Mouse (Mus musculus): ENCODE measurements around the gene Homez. TPM values are rescaled to one million over a fixed set of nuclear protein-coding genes. Genes with fewer than 3 reads are reported as not detected.

Homez gene
- polyA plus RNA-seq (2015; fragmentation: Nextera tagmentation; extraction: Ambion mirVana): 7.2 and 8.8 TPM in 2 replicates

- no peak for DNase-seq (ENCODE audit: low spot score)
These were observed at the start of gene Homez for GRCm38 (mm10) chr14:54870861-54871260. TSS of gene Homez (minus strand) at chr14:54870961.

GRCm38 (mm10) chr14:54920076-54920685, 49.4 kb upstream of the Homez start:
- DNase-seq (ENCODE audit: low spot score): no peak

GRCm38 (mm10) chr14:54913343-54913742, 42.6 kb upstream of the Homez start:
- DNase-seq (ENCODE audit: low spot score): no peak

GRCm38 (mm10) chr14:54912886-54913285, 42.1 kb upstream of the Homez start, which contains the start of gene Slc22a17:
TSS of gene Slc22a17 (minus strand) at chr14:54913132.
- peak; percentile 29 for DNase-seq (ENCODE audit: low spot score)

- DNase-seq (ENCODE audit: low spot score): peak; percentile 20
These were observed 41.5 kb upstream of the Homez start for GRCm38 (mm10) chr14:54912109-54912850.

GRCm38 (mm10) chr14:54908682-54909081, 37.9 kb upstream of the Homez start:
- no peak for DNase-seq (ENCODE audit: low spot score)

- DNase-seq (ENCODE audit: low spot score): no peak
These were observed 32.9 kb upstream of the Homez start for GRCm38 (mm10) chr14:54903641-54904040.

- peak; percentile 76 for DNase-seq (ENCODE audit: low spot score)
These were observed 29.6 kb upstream of the Homez start for GRCm38 (mm10) chr14:54900383-54900782.

GRCm38 (mm10) chr14:54897445-54897844, 26.7 kb upstream of the Homez start:
- DNase-seq (ENCODE audit: low spot score): no peak

GRCm38 (mm10) chr14:54894296-54895151, 23.8 kb upstream of the Homez start:
- peak; percentile 14 for DNase-seq (ENCODE audit: low spot score)

- DNase-seq (ENCODE audit: low spot score): peak; percentile 99
These were observed 23.0 kb upstream of the Homez start for GRCm38 (mm10) chr14:54893651-54894181.

- no peak for DNase-seq (ENCODE audit: low spot score)
These were observed 21.4 kb upstream of the Homez start, which contains the start of gene Pabpn1 for GRCm38 (mm10) chr14:54892200-54892599. TSS of gene Pabpn1 (plus strand) at chr14:54892500.

- no peak for DNase-seq (ENCODE audit: low spot score)
These were observed 14.5 kb upstream of the Homez start for GRCm38 (mm10) chr14:54885309-54885708.

- DNase-seq (ENCODE audit: low spot score): peak; percentile 35
These were observed 13.4 kb upstream of the Homez start for GRCm38 (mm10) chr14:54884022-54884712.

- no peak for DNase-seq (ENCODE audit: low spot score)
These were observed 12.6 kb upstream of the Homez start, which contains the start of the genes Bcl2l2 and Gm20521 for GRCm38 (mm10) chr14:54883154-54884021. TSS of gene Bcl2l2 (plus strand) at chr14:54883377. TSS of gene Gm20521 (plus strand) at chr14:54883441.

GRCm38 (mm10) chr14:54877048-54877715, 6.4 kb upstream of the Homez start, which contains the start of gene Ppp1r3e:
TSS of gene Ppp1r3e (minus strand) at chr14:54877550.
- DNase-seq (ENCODE audit: low spot score): peak; percentile 66

- DNase-seq (ENCODE audit: low spot score): peak; percentile 80
These were observed 5.8 kb upstream of the Homez start for GRCm38 (mm10) chr14:54876539-54877047.

GRCm38 (mm10) chr14:54875844-54876538, 5.2 kb upstream of the Homez start:
- DNase-seq (ENCODE audit: low spot score): peak; percentile 33

All from thymus, postnatal 0 days (tissue).